Mouse (Mus musculus) midbrain, embryonic 11.5 days (tissue): ENCODE results near the gene Apoc3. TPM values are rescaled to one million over a fixed set of nuclear protein-coding genes. Genes with fewer than 3 reads are reported as not detected.

Source experiments
- polyA plus RNA-seq: library from polyadenylated mRNA; unstranded; fragments of >200 nt; fragmentation: Nextera tagmentation; extraction: Ambion mirVana; gene quantifications from 2 replicates; pipeline ENCODE4 v1.2.1, GENCODE M21; 2014

The Apoc3 gene
- polyA plus RNA-seq, 1 experiment from 2014 or later, result not detected

Other genes with a start within 250 kb of the Apoc3 start
- gene Pafah1b2, start 222.9 kb downstream of the Apoc3 start, polyA plus RNA-seq, result 274 and 275 TPM in 2 replicates
- 8.7 and 8.9 TPM in 2 replicates for gene Sik3, start 222.8 kb downstream of the Apoc3 start, polyA plus RNA-seq
- gene Apoa1, start 7.1 kb downstream of the Apoc3 start, polyA plus RNA-seq, result 0.68 and 1.00 TPM in 2 replicates
- not detected in 2 replicates for gene Apoa4, start 5.1 kb upstream of the Apoc3 start, polyA plus RNA-seq
- gene Apoa5, start 33.0 kb upstream of the Apoc3 start, polyA plus RNA-seq, result 0.15 TPM in 1 of 2 replicates, not detected in the other
- gene Zpr1, start 37.4 kb upstream of the Apoc3 start, polyA plus RNA-seq, result 59.3 and 62.0 TPM in 2 replicates
- gene Bud13, start 47.4 kb upstream of the Apoc3 start, polyA plus RNA-seq, result 26.4 and 27.1 TPM in 2 replicates
- 0.15 TPM in 1 of 2 replicates, not detected in the other for gene 4931429L15Rik, start 84.3 kb upstream of the Apoc3 start, polyA plus RNA-seq